Mouse (Mus musculus) ES-Bruce4 (cell line): ENCODE data around the gene Prrc2a.

Experiments
- EP300 ChIP-seq: IDR thresholded peaks from 2 replicates; pipeline ENCODE4 v1.6.1; 2011; ENCODE audit warnings: low read depth, low read length; ENCODE audit not compliant: insufficient read depth
- POLR2A ChIP-seq: IDR thresholded peaks from one replicate; pipeline ENCODE4 v1.8.1; 2011; ENCODE audit warnings: low read length; ENCODE audit not compliant: insufficient read depth

- no peak for TF ChIP-seq POLR2A
- TF ChIP-seq EP300: no peak
Measured at GRCm38 (mm10) chr17:35193881-35194843, 29.5 kb upstream of the Prrc2a start, which contains the start of gene Ltb.
